Mouse (Mus musculus): ENCODE measurements around the gene Mfsd4a. TPM values are rescaled to one million over a fixed set of nuclear protein-coding genes. Genes with fewer than 3 reads are reported as not detected.
A peak's percentile ranks its signal among the peaks of the same experiment; 100 is the strongest.

Gene Mfsd4a
- polyA plus RNA-seq, 1 experiment, result 26.1 TPM

DNA sequence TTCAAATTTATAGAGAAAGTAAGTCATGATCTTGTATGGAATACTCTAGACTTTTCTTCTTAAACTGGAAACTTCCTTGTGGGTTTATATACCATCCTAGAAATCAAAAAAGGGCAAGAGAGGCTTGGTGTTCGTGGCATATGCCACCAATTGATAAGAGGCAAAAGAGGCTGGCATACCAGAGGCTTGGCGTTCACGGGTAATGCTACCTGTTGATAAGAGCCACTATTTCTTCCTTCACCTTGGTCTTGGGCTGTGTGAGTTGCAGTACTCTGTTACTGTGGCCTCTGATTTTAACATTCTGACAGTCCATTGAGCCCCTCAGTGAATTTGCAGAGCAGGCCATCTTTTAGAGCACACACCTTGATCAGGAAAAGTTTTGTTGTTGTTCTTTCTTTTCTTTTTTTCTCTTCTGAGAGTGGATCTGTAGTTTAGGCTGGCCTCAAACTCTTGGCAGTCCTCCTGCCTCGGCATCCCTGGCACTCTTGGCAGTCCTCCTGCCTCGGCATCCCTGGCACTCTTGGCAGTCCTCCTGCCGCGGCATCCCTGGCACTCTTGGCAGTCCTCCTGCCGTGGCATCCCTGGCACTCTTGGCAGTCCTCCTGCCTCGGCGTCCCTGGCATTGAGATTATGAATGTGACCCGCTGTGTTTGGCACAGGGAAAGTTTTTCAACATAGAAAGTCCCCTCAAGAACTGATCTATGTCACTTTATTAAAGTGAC lies 40.8 kb downstream of the Mfsd4a start:
- DNase-seq (ENCODE audit: low read depth, low spot score), result no peak
- WGBS, result 81% methylated on average over 11 of the region's 11 CpGs

DNA sequence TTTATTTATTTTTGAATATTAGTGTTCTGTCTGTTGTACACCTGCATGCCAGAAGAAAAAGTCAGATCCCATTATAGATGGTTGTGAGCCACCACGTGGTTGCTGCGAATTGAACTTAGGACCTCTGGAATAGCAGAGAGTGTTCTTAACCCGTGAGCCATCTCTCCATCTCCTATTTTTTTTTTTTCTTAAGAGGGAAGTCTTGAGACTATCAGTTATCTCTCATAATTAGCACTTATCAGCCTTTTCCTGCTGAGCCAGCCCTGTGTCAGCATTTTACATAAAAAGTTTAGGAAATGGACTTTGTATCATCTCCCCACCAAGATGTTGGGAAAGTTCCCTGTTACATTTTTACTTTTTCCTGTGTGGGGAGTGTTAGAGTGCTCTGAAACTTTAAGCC lies 45.8 kb downstream of the Mfsd4a start:
- no peak for DNase-seq (ENCODE audit: low read depth, low spot score)
- 71% methylated on average over 3 of the region's 3 CpGs for WGBS

DNA sequence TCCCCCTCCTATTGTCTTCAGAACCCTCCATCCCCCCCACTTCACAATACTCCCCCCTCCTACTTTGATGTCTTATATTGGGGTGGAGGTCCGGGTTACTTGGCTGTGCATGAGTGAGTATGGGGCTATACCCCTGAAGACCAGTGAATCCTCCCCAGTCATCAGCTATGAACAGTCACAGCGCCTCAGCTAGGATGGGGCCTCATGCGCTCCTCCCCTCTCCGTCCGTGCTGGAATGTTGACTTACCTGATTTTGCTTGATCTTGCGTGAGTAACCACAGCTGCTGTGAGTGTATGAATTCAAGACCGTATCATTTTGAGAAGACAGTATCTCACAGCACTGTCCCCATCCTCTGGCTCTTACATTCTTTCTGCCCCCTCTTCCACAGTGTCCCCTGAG lies 48.0 kb downstream of the Mfsd4a start:
- no peak for DNase-seq (ENCODE audit: low read depth, low spot score)
- WGBS, result 91% methylated on average over 7 of the region's 7 CpGs

DNA sequence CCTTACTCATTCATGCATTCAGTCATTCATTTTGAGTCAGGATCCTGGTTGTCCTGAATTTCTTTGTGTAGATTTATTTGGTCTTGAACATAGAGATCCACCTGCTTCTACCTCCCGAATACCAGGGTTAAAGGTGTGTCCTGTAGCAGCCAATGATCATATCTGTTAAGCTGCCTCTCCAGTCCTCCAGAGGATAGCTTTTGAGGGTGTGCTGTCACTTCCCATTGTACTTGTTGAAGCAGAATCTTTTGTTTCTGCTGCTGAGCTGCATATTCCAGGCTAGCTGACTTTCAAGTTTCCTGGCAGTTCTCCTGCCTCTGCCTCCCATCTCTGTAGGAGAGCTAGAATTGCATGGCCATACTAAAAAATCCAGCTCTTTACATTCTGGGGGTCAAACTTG lies 51.2 kb downstream of the Mfsd4a start:
- no peak for DNase-seq (ENCODE audit: low read depth, low spot score)
- 78% methylated on average over 1 of the region's 1 CpGs for WGBS

DNA sequence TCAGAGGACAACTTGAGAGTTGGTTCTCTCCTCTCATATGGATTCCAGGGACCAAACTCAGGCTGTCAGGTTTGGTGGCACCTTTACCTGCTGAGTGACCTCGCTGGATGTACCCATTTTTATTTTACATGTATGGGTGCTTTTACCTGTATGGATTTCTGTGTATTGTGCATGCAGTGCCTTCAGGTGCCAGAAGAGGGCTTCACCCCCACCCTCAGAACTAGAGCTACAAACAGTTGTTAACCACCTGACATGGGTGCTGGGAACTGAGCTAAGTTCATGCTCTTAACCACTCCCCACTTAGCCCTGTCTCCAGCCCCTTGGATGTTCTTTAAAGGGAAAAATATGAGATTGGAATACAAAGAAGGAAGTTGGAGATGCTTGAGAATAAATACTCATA lies 53.1 kb downstream of the Mfsd4a start:
- DNase-seq (ENCODE audit: low read depth, low spot score), result no peak
- WGBS, result 95% methylated on average over 1 of the region's 1 CpGs

DNA sequence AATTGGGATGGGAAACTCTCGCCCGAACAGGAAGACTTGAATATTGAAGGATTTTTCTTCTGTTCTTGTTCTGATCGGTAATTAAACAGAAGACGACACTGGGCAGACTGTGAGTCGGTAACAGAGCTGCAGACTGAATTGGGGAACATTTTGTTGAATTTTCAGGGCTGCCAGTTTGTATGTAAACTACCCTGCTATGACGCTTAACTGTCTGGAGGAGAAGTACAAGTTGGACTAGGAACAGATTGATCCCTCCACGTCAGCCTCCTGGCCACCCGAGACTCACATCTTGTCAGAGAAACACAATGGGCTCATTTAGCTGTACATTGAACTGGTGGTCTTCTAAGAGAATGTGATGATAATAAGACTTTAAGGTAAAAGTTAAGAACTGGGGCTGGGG lies 55.0 kb downstream of the Mfsd4a start:
- DNase-seq (ENCODE audit: low read depth, low spot score), result no peak
- 80% methylated on average over 8 of the region's 8 CpGs for WGBS

DNA sequence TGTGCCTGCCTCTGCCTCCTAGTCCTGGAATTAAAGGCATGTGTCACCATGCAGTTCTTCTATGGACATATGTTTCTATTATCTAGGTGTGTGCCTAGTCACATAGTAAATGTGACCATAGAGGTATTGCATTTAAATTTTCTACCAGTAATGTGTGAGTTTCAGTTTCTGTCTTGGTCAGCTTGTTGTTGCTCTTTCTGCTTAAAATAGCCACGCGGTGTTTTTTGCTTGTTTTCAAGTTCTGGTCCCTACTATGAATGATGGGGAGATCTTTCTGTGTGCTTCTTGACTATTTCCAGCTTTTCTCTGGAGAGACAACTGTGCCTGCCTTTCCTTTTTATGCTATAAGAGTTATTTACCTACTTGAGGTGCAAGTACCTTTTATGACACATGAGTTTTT lies 56.1 kb downstream of the Mfsd4a start:
- DNase-seq (ENCODE audit: low read depth, low spot score), result no peak
- WGBS, result 54% methylated on average over 2 of the region's 2 CpGs

DNA sequence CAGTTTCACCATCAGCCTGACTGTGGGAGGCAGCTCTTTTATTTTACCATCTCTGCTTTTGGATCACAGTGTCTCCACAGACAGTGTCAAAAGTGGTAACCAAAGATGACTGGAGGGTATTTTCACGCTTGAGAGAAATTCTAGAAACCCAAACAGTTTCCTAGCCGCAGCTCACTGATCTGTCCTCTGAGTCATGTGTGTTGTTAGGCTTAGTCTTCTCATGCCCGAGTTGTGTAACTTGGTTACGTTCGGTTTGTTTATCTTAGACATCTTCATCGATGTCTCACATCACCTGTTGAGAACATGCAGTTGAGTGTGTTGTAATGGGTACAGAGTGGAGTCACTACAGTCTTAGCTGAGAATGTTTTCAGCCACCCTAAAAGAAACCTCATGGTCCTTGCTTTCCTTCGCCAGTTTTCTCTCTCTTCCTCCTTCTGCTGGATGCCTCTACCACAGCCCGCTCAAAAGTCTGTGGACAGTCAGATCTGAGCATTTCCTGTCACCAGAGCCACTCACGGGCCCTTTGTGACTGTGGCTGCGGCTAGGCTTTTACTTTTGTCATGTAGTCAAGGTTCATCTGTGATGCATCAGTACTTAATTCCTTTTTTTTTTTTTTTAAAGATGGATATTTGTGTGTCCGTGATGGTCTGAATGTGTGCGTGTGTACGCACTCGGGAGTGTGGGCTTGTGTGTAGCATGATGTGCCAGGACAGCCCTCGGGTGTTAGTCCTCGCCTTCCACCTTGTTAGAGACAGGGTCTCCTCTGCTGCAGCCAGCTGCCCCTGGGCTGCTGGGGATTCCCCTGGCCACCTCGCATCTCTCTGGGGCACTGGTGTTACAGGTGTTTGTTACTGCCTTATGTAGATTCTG lies 57.0 kb downstream of the Mfsd4a start:
- 61% methylated on average over 17 of the region's 17 CpGs for WGBS
- DNase-seq (ENCODE audit: low read depth, low spot score), result no peak

GRCm38 (mm10) chr1:132008881-132009644 lies 58.8 kb downstream of the Mfsd4a start:
- 10% methylated on average over 8 of the region's 8 CpGs for WGBS
- DNase-seq (ENCODE audit: low read depth, low spot score), result no peak

- under 1% methylated on average over 66 of the region's 72 CpGs for WGBS
These were observed 59.7 kb downstream of the Mfsd4a start for GRCm38 (mm10) chr1:132007828-132008827.

GRCm38 (mm10) chr1:132007282-132007815 lies 60.5 kb downstream of the Mfsd4a start, which contains the start of gene Elk4:
TSS of gene Elk4 (plus strand) at chr1:132007607.
- under 1% methylated on average over 59 of the region's 61 CpGs for WGBS
- peak; percentile 78 for DNase-seq (ENCODE audit: low read depth, low spot score)

More at GRCm38 (mm10) chr1:132007828-132008827, 59.7 kb downstream of the Mfsd4a start:
- DNase-seq (ENCODE audit: low read depth, low spot score), result peak; percentile 43

DNA sequence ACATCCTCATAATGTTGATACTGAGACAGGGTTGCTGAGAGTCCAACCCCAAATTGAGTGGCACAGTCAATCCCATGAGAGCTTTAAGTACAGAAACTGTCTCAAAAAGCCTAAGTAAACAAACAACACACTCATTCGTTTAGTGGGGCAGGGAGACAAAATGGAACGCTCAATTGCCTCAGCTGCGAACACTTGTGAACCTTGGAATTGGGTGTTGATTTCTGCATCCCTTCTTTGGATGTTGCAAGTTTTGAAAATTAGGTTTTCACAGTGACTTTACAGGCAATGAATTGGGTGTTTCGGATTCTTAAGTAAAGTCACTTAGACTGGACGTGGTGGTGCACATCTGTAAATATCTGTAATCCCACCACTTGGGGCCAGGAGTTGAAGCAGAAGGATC lies 61.1 kb downstream of the Mfsd4a start:
- 10% methylated on average over 5 of the region's 5 CpGs for WGBS
- DNase-seq (ENCODE audit: low read depth, low spot score), result no peak

DNA sequence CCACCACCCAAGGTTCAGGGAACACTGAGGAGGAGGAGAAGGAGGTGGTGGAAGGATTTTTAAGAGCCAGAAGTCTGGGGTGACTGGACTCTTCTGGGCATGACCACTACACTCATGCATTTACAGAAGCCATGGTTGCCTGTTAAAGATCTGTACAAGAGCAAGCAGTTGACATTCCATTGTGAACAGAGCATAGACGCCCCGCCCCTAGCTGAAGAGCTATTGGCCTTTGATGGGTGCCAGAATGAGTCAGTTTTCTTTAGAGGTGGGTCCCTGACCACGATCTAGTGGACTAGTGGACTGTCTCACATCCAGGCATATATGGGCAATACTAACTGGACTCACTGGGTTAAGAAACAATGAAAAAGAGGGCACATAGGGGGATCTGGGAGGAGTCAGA lies 61.8 kb downstream of the Mfsd4a start:
- DNase-seq (ENCODE audit: low read depth, low spot score), result peak; percentile 45
- 31% methylated on average over 3 of the region's 3 CpGs for WGBS

DNA sequence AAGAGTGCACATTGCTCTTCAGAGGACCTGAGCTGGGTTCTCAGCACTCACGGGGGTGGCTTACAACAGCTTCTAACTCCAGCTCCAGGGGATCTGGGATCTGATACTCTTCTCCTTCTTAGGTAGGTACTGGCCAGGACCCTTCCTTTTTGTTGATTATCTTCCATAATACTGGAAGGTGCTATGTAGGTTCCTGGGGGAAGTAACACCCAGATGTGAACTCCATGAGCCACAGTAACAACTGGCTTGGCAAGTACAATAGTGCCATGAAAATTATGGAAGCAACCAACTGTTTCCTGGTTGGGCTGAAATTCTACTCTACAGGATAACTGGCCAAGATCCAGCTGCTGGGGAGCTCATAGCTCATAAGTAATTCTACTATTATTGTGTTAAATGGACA lies 62.4 kb downstream of the Mfsd4a start:
- WGBS, result 93% methylated on average over 1 of the region's 1 CpGs
- DNase-seq (ENCODE audit: low read depth, low spot score), result no peak

DNA sequence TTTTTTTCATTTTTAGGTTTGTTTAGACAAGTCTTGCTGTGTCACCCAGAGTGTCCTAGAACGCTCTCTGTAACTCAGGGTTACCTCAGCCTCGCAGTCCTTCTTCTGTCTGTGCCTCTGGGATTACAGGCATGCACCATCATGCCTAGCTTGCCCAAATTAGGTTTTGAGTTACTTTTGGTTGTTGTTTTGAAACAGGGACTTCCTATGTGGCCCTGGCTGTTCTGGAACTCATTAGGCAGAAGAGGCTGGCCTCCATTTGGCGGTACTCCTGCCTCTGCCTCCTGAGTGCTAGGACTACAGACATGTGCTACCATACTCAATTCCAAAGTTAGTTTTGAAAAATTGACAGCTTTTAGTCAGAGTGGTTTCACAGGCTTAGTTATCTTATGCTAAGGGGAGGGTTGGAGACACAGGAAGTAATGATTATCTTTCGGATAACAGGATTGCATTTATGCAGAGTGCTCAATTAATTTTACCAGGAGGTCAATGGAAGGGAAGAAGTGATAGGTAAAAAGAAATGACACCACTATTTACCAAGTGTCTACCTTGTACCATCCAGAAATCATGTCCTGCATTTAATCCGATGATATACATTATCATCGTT lies 63.2 kb downstream of the Mfsd4a start:
- no peak for DNase-seq (ENCODE audit: low read depth, low spot score)
- 85% methylated on average over 6 of the region's 6 CpGs for WGBS

GRCm38 (mm10) chr1:132003817-132004216 lies 64.0 kb downstream of the Mfsd4a start:
- 59% methylated on average over 1 of the region's 1 CpGs for WGBS
- no peak for DNase-seq (ENCODE audit: low read depth, low spot score)

- DNase-seq (ENCODE audit: low read depth, low spot score), result no peak
- 74% methylated on average over 2 of the region's 2 CpGs for WGBS
These were observed 64.8 kb downstream of the Mfsd4a start for GRCm38 (mm10) chr1:132003111-132003510.

DNA sequence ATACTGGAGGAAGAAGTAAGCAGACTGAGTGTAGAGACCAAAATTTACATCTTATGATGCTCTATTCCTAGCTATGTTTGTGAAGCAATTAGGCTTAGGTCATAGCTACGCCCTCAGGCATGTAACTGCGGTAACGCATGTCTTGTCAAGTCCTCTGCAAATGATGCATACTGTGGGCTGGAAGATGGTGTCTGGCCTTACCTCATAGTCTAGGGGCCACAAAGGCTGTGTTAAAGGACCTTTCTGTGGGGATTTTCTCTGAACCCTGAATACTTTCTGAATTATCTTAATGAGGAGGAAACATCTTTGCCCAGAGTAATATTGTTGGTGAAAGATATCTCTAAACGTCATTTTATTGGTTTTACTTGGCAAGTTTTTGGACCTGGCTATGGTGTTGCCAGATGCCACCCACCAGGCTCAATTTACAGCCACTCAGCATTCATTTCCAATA lies 66.0 kb downstream of the Mfsd4a start:
- WGBS, result 41% methylated on average over 4 of the region's 4 CpGs

More for the DNA sequence above, 66.0 kb downstream of the Mfsd4a start:
- DNase-seq (ENCODE audit: low read depth, low spot score), result no peak

Data from large intestine, adult 2 months (tissue).